Mouse (Mus musculus) kidney, adult 2 months (tissue): ENCODE measurements around the gene Nrxn3. TPM values are rescaled to one million over a fixed set of nuclear protein-coding genes. Genes with fewer than 3 reads are reported as not detected.

ENCODE experiments used
- DNase-seq: peaks from one replicate; pipeline ENCODE4 v3.0.0; 2021
- H3K27ac ChIP-seq: fragments of 200-500 bp; 2 replicates; pipeline ENCODE4 v1.5.1; 2012; ENCODE audit warnings: low read depth, low read length, control low read depth, inconsistent platforms; ENCODE audit not compliant: insufficient read depth
- H3K27me3 ChIP-seq: fragments of 200-500 bp; replicated peaks from 2 replicates; pipeline ENCODE4 v1.6.1; 2012; ENCODE audit warnings: mild to moderate bottlenecking, moderate library complexity, low read length, inconsistent platforms; ENCODE audit not compliant: control insufficient read depth, insufficient read depth
- H3K36me3 ChIP-seq: fragments of 200-500 bp; 2 replicates; pipeline ENCODE4 v1.6.1; 2012; ENCODE audit warnings: mild to moderate bottlenecking, moderate library complexity, low read length, inconsistent platforms; ENCODE audit not compliant: control insufficient read depth, insufficient read depth
- H3K4me1 ChIP-seq: fragments of 200-500 bp; 2 replicates; pipeline ENCODE4 v1.6.1; 2011; ENCODE audit warnings: low read length; ENCODE audit not compliant: control insufficient read depth, insufficient read depth
- H3K4me3 ChIP-seq: fragments of 200-500 bp; 2 replicates; pipeline ENCODE4 v1.5.1; 2011; ENCODE audit warnings: mild to moderate bottlenecking, low read depth, low read length, control low read depth; ENCODE audit not compliant: insufficient read depth
- CTCF ChIP-seq: fragments of 200-500 bp; conservative IDR thresholded peaks from 2 replicates; pipeline ENCODE4 v1.5.1; 2011; ENCODE audit warnings: low read depth, mild to moderate bottlenecking, control low read depth, low read length, moderate library complexity, mixed read lengths; ENCODE audit not compliant: insufficient read depth, insufficient read length
- POLR2A ChIP-seq: fragments of 200-500 bp; IDR thresholded peaks from one replicate; pipeline ENCODE4 v1.6.1; 2011; ENCODE audit warnings: low read depth, low read length, control low read depth
- WGBS: fragments of 180-500 bp; shearing (Covaris S2); methylation state at CpG from one replicate; pipeline ENCODE4 v1.1.7; 2018; 5-methylcytosine and 5-hydroxymethylcytosine counted together
- polyA plus RNA-seq: library from polyadenylated mRNA; depleted of rRNA; stranded (reverse); fragments of >200 nt; gene quantifications from 2 replicates; pipeline ENCODE4 v1.2.3, GENCODE M21; 2012

The Nrxn3 gene
- polyA plus RNA-seq, 1 experiment: 0.39 TPM

- Histone ChIP-seq H3K27me3 (no peaks in the 10 kb centered on the region), H3K4me3 (no peak overlapping the region), H3K27ac (no peak overlapping the region), H3K36me3 (no peaks in the 10 kb centered on the region), H3K4me1 (no peaks in the 10 kb centered on the region)
- 61% methylated on average over 9 of the region's 9 CpGs for WGBS
- no peak for DNase-seq
- no peak for TF ChIP-seq POLR2A
- TF ChIP-seq CTCF: no peak
Observed at GRCm38 (mm10) chr12:89129139-89129907, 406.6 kb downstream of the Nrxn3 start.

GRCm38 (mm10) chr12:89134333-89134732 is 411.7 kb downstream of the Nrxn3 start:
- H3K4me1 ChIP-seq: no peaks in the 10 kb centered on the region
- TF ChIP-seq POLR2A (no peak), CTCF (peak; percentile 74)
- no peaks in the 10 kb centered on the region for H3K36me3 ChIP-seq
- 79% methylated on average over 2 of the region's 2 CpGs for WGBS
- no peaks in the 10 kb centered on the region for H3K27me3 ChIP-seq
- peak; percentile 41 for DNase-seq
- no peak overlapping the region for H3K27ac ChIP-seq
- no peak overlapping the region for H3K4me3 ChIP-seq

DNA sequence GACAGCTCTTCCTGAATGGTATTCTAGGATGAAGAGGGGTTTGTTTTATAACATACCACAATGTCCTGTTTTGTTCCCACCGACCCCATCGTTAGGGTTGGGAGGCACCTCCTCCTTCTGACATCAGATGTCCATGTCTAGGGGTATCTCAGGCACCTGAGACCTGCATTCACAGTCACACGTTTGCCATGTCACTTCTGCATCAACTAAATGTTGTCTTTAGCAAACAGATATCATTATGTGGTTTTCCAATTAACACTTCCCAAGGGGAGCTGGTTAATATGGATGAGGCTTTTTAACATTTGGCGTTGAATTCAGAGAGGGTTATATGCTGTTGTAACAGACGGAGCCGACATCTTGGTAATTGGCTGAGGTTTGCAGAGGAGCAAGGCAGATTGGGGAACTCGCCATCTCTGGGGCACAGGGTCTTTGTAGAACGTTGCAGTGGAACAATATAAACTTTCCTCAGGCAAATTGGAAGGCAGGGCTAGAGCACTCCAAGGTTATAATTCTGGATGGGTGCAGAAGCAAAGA is 412.2 kb downstream of the Nrxn3 start:
- Histone ChIP-seq H3K36me3 (no peaks in the 10 kb centered on the region), H3K4me1 (no peaks in the 10 kb centered on the region), H3K4me3 (no peak overlapping the region), H3K27me3 (no peaks in the 10 kb centered on the region), H3K27ac (no peak overlapping the region)
- DNase-seq: no peak
- 65% methylated on average over 8 of the region's 8 CpGs for WGBS
- TF ChIP-seq POLR2A (no peak), CTCF (no peak)

- H3K27ac ChIP-seq: no peak overlapping the region
- no peak for DNase-seq
- no peaks in the 10 kb centered on the region for H3K27me3 ChIP-seq
- H3K4me1 ChIP-seq: no peaks in the 10 kb centered on the region
- no peak for TF ChIP-seq CTCF
- TF ChIP-seq POLR2A: no peak
- H3K36me3 ChIP-seq: no peaks in the 10 kb centered on the region
- H3K4me3 ChIP-seq: no peak overlapping the region
- 21% methylated on average over 3 of the region's 3 CpGs for WGBS
Observed at GRCm38 (mm10) chr12:89148974-89149411, 426.3 kb downstream of the Nrxn3 start.

- H3K4me1 ChIP-seq: no peaks in the 10 kb centered on the region
- no peaks in the 10 kb centered on the region for H3K27me3 ChIP-seq
- H3K36me3 ChIP-seq: no peaks in the 10 kb centered on the region
- no peak overlapping the region for H3K4me3 ChIP-seq
- TF ChIP-seq CTCF (no peak), POLR2A (no peak)
- WGBS: 62% methylated on average over 2 of the region's 2 CpGs
- DNase-seq: no peak
- no peak overlapping the region for H3K27ac ChIP-seq
Observed at GRCm38 (mm10) chr12:89149455-89149854, 426.8 kb downstream of the Nrxn3 start.

DNA sequence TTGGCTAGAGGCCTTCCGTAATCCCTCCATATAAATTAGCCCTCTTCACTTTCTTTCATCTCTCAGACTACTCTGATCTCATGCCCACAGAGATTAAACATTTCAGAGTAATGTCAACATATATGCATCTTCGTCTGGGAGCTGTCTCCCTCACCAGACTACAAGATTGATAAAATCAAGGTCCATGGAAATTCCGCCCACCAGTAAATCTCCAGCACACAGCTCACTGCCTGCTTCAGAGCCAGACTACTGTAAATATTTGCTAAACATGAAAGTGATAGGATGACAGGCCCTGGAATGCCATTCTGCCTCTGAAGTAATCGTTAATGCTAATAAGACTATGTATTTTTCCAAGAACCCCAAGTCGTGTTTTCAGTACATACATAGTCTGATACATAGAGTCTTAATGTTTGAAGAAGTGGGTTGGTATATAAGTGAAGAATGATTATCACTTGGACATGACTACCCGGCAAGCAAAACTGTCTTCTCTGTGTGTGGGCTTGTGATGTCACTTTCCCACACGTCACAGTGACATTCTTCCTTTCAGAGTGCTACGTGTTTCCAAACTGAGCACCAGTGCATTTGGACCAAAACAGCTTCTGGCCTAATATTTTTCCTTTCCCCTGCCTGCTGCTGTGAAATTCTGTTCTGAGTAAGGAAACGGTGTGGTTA is 433.5 kb downstream of the Nrxn3 start:
- no peaks in the 10 kb centered on the region for H3K27me3 ChIP-seq
- TF ChIP-seq CTCF: no peak
- no peak for TF ChIP-seq POLR2A
- H3K4me3 ChIP-seq: no peak overlapping the region
- WGBS: 70% methylated on average over 9 of the region's 9 CpGs
- H3K27ac ChIP-seq: no peak overlapping the region
- H3K4me1 ChIP-seq: no peaks in the 10 kb centered on the region
- H3K36me3 ChIP-seq: no peaks in the 10 kb centered on the region
- no peak for DNase-seq

- no peak for DNase-seq
- Histone ChIP-seq H3K4me3 (no peak overlapping the region), H3K4me1 (no peaks in the 10 kb centered on the region), H3K27ac (no peak overlapping the region), H3K27me3 (no peaks in the 10 kb centered on the region), H3K36me3 (no peaks in the 10 kb centered on the region)
- TF ChIP-seq POLR2A (no peak), CTCF (no peak)
- 74% methylated on average over 8 of the region's 8 CpGs for WGBS
Observed at GRCm38 (mm10) chr12:89159353-89159752, 436.7 kb downstream of the Nrxn3 start.
